In the genomic region with DNA sequence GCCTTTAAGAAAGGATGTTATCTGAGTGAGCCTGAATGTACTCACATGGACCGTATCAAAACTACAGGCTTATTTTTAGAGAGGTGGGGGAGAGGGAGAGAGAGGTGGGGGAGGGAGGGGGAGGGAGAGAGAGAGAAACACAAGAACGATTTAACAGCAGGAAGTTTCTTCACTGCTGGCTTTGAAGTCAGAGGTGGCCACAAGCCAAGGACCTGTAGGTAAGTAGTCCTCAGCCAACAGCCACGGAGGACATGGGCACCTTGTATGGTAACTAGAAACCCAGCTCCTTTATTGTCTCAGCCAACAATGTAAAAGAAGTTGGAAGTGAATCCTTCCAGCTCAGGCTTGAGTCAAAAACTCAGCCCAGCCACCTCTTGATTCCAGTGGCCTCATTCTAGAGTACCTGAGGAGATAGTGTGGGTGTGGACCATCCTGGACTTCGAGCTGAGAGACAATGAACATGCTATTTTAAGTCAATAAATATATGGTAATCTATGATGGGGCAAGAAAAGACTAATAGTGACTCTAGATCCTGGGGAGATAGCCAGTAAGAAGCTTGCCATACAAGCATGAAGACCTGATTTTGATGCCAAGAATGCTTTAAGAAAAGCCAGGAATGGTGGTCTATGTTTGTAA, we compare ENCODE assay signal across 22 mouse cellular contexts. TPM values are rescaled to one million over a fixed set of nuclear protein-coding genes. Genes with fewer than 3 reads are reported as not detected.
DNase-seq lines count a peak whose midpoint lies in the region; ATAC-seq lines count a peak whose summit lies in the region.
"Had no signal": no experiment of that assay in that cellular context is flagged by ENCODE, and none has a peak within 500 bp of the region (broad histone marks: within the 10 kb centered on the region; RNA-seq: fewer than 3 reads in every experiment).

No protein-coding gene starts in this region.

- intact Hi-C loops in left cerebral cortex, postnatal 4 days (cut with DNase I) = no loop called here
- intact Hi-C loops in left cerebral cortex, postnatal 10 days (cut with DNase I) = no loop called here

- H3K4me2 ChIP-seq in intestine, embryonic 15.5 days (replicated peaks) = no peak overlapping the region
- H3K4me2 ChIP-seq: forebrain, embryonic 15.5 days; heart, embryonic 15.5 days had no signal

- H3K36me3 ChIP-seq in intestine, embryonic 15.5 days = no peaks in the 10 kb centered on the region
- no peaks in the 10 kb centered on the region for H3K36me3 ChIP-seq in heart, embryonic 10.5 days
- H3K36me3 ChIP-seq: forebrain, embryonic 15.5 days; heart, embryonic 15.5 days had no signal

- peak; percentile 44 for DNase-seq in left cerebral cortex, postnatal 4 days
- no peak for DNase-seq in left cerebral cortex, postnatal 10 days (ENCODE audit: extremely low spot score in 1 of 2, low spot score in 2 of 2)
- DNase-seq in lung, postnatal 14 days = peak; percentile 27
- no peak for DNase-seq in heart, embryonic 10.5 days (ENCODE audit: low spot score)
- no peak for DNase-seq in liver
- no peak for DNase-seq in natural killer cell, adult 2 months (ENCODE audit: low spot score in 2 of 2)
- DNase-seq: adrenal gland, adult 8-10 months; gastrocnemius, postnatal 14 days; heart, adult 2 months; heart, postnatal 4 days; kidney, adult 2 months; kidney, postnatal 10 days; layer of hippocampus, postnatal 36 days; liver, postnatal 0 days; midbrain, embryonic 14.5 days; thymus, adult 18-20 months had no signal

- WGBS in intestine, embryonic 15.5 days = 18% methylated on average over 4 of the region's 4 CpGs
- WGBS in heart, embryonic 10.5 days = 36% methylated on average over 4 of the region's 4 CpGs

- no peak overlapping the region for H3K9ac ChIP-seq in intestine, embryonic 15.5 days
- H3K9ac ChIP-seq: forebrain, embryonic 15.5 days; heart, embryonic 15.5 days; liver, postnatal 0 days had no signal

- no peaks in the 10 kb centered on the region for H3K9me3 ChIP-seq in intestine, embryonic 15.5 days
- H3K9me3 ChIP-seq in heart, embryonic 10.5 days = no peaks in the 10 kb centered on the region
- H3K9me3 ChIP-seq: forebrain, embryonic 15.5 days; heart, embryonic 15.5 days; megakaryocyte, embryonic 14.5 days had no signal

- no peaks in the 10 kb centered on the region for H3K4me1 ChIP-seq in intestine, embryonic 15.5 days (replicated peaks)
- peaks cover 20% of the 10 kb centered on the region for H3K4me1 ChIP-seq in heart, embryonic 10.5 days
- H3K4me1 ChIP-seq: forebrain, embryonic 15.5 days had no signal

- H3K27ac ChIP-seq in intestine, embryonic 15.5 days = no peak overlapping the region
- no peak overlapping the region for H3K27ac ChIP-seq in heart, embryonic 10.5 days
- H3K27ac ChIP-seq: forebrain, embryonic 15.5 days; heart, adult 2 months; heart, embryonic 15.5 days; hindbrain, postnatal 0 days had no signal

- peak; percentile 68 for ATAC-seq in intestine, embryonic 15.5 days
- ATAC-seq: forebrain, embryonic 15.5 days; hindbrain, postnatal 0 days; liver, postnatal 0 days; Patski had no signal

- H3K4me3 ChIP-seq in intestine, embryonic 15.5 days (replicated peaks) = no peak overlapping the region
- no peak overlapping the region for H3K4me3 ChIP-seq in heart, embryonic 10.5 days
- H3K4me3 ChIP-seq: forebrain, embryonic 15.5 days; heart, adult 2 months; heart, embryonic 15.5 days; megakaryocyte, embryonic 14.5 days had no signal

- no peaks in the 10 kb centered on the region for H3K27me3 ChIP-seq in intestine, embryonic 15.5 days (replicated peaks)
- H3K27me3 ChIP-seq in heart, embryonic 10.5 days (ENCODE audit: insufficient read depth, poor library complexity, severe bottlenecking) = no peaks in the 10 kb centered on the region
- H3K27me3 ChIP-seq: forebrain, embryonic 15.5 days; heart, embryonic 15.5 days; Patski had no signal

RNA-seq across cellular contexts. Expression of a gene that starts 24.2 kb away (rescaled TPM):
- total RNA-seq in left cerebral cortex, postnatal 4 days (2021) = 10 to 100 TPM; 13.8 to 14.9 TPM
- total RNA-seq in left cerebral cortex, postnatal 10 days (2021) = 10 to 100 TPM; 14.7 to 15.4 TPM
- polyA plus RNA-seq in intestine, embryonic 15.5 days (2015; fragmentation: Nextera tagmentation; extraction: Ambion mirVana) = 3.5 and 3.9 TPM in 2 replicates
- 2.9 and 4.3 TPM in 2 replicates for polyA plus RNA-seq in heart, embryonic 10.5 days (2016; fragmentation: Nextera tagmentation; extraction: Ambion mirVana)

RNA-seq across cellular contexts. Expression of a gene that starts 52.8 kb away (rescaled TPM):
- 10 to 100 TPM; 23.8 to 34.7 TPM for total RNA-seq in left cerebral cortex, postnatal 4 days (2021)
- total RNA-seq in left cerebral cortex, postnatal 10 days (2021) = 10 to 100 TPM; 13.2 to 16.4 TPM
- 11.0 and 11.1 TPM in 2 replicates for polyA plus RNA-seq in intestine, embryonic 15.5 days (2015; fragmentation: Nextera tagmentation; extraction: Ambion mirVana)
- polyA plus RNA-seq in heart, embryonic 10.5 days (2016; fragmentation: Nextera tagmentation; extraction: Ambion mirVana) = 7.9 and 9.2 TPM in 2 replicates

RNA-seq across cellular contexts. Expression of a gene that starts 54.0 kb away (rescaled TPM):
- 10 to 100 TPM; 11.8 to 14.8 TPM for total RNA-seq in left cerebral cortex, postnatal 4 days (2021)
- 10 to 100 TPM in 1 of 2 experiments, 1 to 10 TPM in 1; 8.7 to 12.6 TPM for total RNA-seq in left cerebral cortex, postnatal 10 days (2021)
- 24.1 and 24.2 TPM in 2 replicates for polyA plus RNA-seq in intestine, embryonic 15.5 days (2015; fragmentation: Nextera tagmentation; extraction: Ambion mirVana)
- 16.3 and 21.1 TPM in 2 replicates for polyA plus RNA-seq in heart, embryonic 10.5 days (2016; fragmentation: Nextera tagmentation; extraction: Ambion mirVana)

Comparison
In these comparisons a context has a peak if more than half of its experiments do, and no peak if none do; other contexts are left out.
1. DNase-seq: peak in left cerebral cortex, postnatal 4 days (single experiment) and lung, postnatal 14 days (single experiment); none in left cerebral cortex, postnatal 10 days (0 of 2), heart, embryonic 10.5 days (single experiment), liver (single experiment) and natural killer cell, adult 2 months (0 of 2).